Mouse (Mus musculus) MEL (cell line): ENCODE data around the gene 9230102O04Rik.

ENCODE experiments used
- CHD1 ChIP-seq: IDR thresholded peaks from 2 replicates; pipeline ENCODE4 v1.6.1; 2012; ENCODE audit warnings: low read depth, mild to moderate bottlenecking, inconsistent platforms, low read length, improper control_type of control experiment
- CTCF ChIP-seq, 3 experiments: IDR thresholded peaks in 2 of 3; conservative IDR thresholded peaks in 1 of 3; 2 replicates each; pipeline ENCODE4 v1.5.1; 2011 to 2012; ENCODE audit warnings: low read length in 3 of 3, low read depth in 2 of 3, mild to moderate bottlenecking in 2 of 3, improper control_type of control experiment in 1 of 3, inconsistent platforms in 1 of 3, mixed read lengths in 1 of 3, moderate library complexity in 1 of 3; ENCODE audit not compliant: control insufficient read depth in 1 of 3, insufficient read depth in 1 of 3, poor library complexity in 1 of 3, severe bottlenecking in 1 of 3
- E2F4 ChIP-seq: IDR thresholded peaks from 2 replicates; pipeline ENCODE4 v1.6.1; 2011; ENCODE audit warnings: low read depth, low read length, improper control_type of control experiment, borderline replicate concordance
- EP300 ChIP-seq, 2 experiments: IDR thresholded peaks; 2 replicates each; pipeline ENCODE4 v1.6.1; 2011; ENCODE audit warnings: improper control_type of control experiment in 2 of 2, low read length in 2 of 2, low read depth in 1 of 2, mild to moderate bottlenecking in 1 of 2
- GATA1 ChIP-seq: IDR thresholded peaks from 2 replicates; pipeline ENCODE4 v1.6.1; 2011; ENCODE audit warnings: low read depth, low read length, improper control_type of control experiment
- MAX ChIP-seq: IDR thresholded peaks from 2 replicates; pipeline ENCODE4 v1.6.1; 2011; ENCODE audit warnings: low read length, improper control_type of control experiment
- MAZ ChIP-seq: IDR thresholded peaks from 2 replicates; pipeline ENCODE4 v1.6.1; 2012; ENCODE audit warnings: low read depth, mild to moderate bottlenecking, inconsistent platforms, low read length, improper control_type of control experiment
- MXI1 ChIP-seq: IDR thresholded peaks from 2 replicates; pipeline ENCODE4 v1.6.1; 2011; ENCODE audit warnings: mild to moderate bottlenecking, low read depth, low read length, improper control_type of control experiment
- MYB ChIP-seq: IDR thresholded peaks from 2 replicates; pipeline ENCODE4 v1.6.1; 2011; ENCODE audit warnings: mild to moderate bottlenecking, low read depth, low read length, improper control_type of control experiment
- POLR2A ChIP-seq, 2 experiments: IDR thresholded peaks; 2 replicates each; pipeline ENCODE4 v1.6.1; 2011 to 2012; ENCODE audit warnings: low read length in 2 of 2, mild to moderate bottlenecking in 2 of 2, control low read depth in 1 of 2, improper control_type of control experiment in 1 of 2, low read depth in 1 of 2, moderate library complexity in 1 of 2; ENCODE audit not compliant: control insufficient read depth in 1 of 2, insufficient read depth in 1 of 2, poor library complexity in 1 of 2
- RAD21 ChIP-seq: IDR thresholded peaks from 2 replicates; pipeline ENCODE4 v1.6.1; 2011; ENCODE audit warnings: mild to moderate bottlenecking, low read depth, low read length, improper control_type of control experiment
- RCOR1 ChIP-seq: IDR thresholded peaks from 2 replicates; pipeline ENCODE4 v1.6.1; 2012; ENCODE audit warnings: low read depth, mild to moderate bottlenecking, inconsistent platforms, low read length, improper control_type of control experiment
- TAL1 ChIP-seq: IDR thresholded peaks from 2 replicates; pipeline ENCODE4 v1.6.1; 2012; ENCODE audit warnings: mild to moderate bottlenecking, inconsistent platforms, low read length, moderate library complexity, mixed read lengths
- USF1 ChIP-seq: IDR thresholded peaks from 2 replicates; pipeline ENCODE4 v1.6.1; 2014; ENCODE audit warnings: low read depth, mild to moderate bottlenecking, inconsistent platforms, low read length, improper control_type of control experiment, moderate library complexity

DNA sequence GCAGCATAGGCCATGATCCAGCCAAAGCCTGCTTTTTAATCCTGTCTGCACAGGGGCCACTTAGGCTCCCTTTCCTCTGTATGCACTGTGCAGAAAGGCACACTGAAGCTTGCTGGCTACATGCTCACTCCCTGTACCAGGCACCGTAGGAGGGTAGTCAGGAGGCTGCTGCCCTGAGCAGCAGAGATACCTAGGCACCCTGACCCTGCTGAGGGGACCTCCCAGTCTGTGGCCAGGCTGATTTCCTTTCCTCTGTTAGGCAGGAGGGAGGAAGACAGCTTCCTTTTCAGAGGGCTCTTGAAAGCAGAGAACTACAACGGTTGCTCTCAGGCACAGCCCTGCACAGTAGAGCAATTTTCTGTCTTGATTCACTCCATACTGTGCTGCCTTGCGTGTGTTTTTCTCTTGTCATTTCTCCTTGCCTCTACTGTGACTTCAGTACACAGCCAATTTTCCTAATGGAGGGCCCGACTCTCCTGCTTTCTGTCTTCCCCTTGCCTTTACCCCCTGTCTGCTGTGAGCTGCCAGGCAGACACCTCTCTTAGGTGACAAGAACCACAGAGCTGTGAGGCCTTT, 18.1 kb downstream of the 9230102O04Rik start:
- TF ChIP-seq POLR2A (IDR thresholded peaks at IDR 0.05; ENCODE audit: control insufficient read depth in 1 of 2, insufficient read depth in 1 of 2, low read depth in 1 of 2, low read length in 2 of 2, poor library complexity in 1 of 2) (no peak), RCOR1 (no peak), EP300 (IDR thresholded peaks at IDR 0.05; ENCODE audit: low read depth in 1 of 2, low read length in 2 of 2) (no peak), MAZ (no peak), CTCF (IDR thresholded peaks at IDR 0.05 in 2 of 3, conservative IDR thresholded peaks at IDR 0.05 in 1 of 3; ENCODE audit: control insufficient read depth in 1 of 3, insufficient read depth in 1 of 3, low read depth in 2 of 3, low read length in 3 of 3, poor library complexity in 1 of 3, severe bottlenecking in 1 of 3) (no peak), MAX (no peak), CHD1 (no peak), MYB (no peak), USF1 (no peak), GATA1 (no peak), RAD21 (no peak), TAL1 (no peak), MXI1 (no peak), E2F4 (no peak)
